Mouse (Mus musculus): Measurements from ENCODE around the gene Apbb1. TPM values are rescaled to one million over a fixed set of nuclear protein-coding genes. Genes with fewer than 3 reads are reported as not detected.

Apbb1 gene
- polyA plus RNA-seq, 1 experiment: 34.3 TPM

GRCm38 (mm10) chr7:105549035-105549434 lies 32.4 kb downstream of the Apbb1 start:
- no peak overlapping the region for H3K4me3 ChIP-seq

GRCm38 (mm10) chr7:105547970-105548369 lies 33.5 kb downstream of the Apbb1 start:
- TF ChIP-seq POLR2AphosphoS2 (IDR thresholded peaks at IDR 0.05; ENCODE audit: insufficient read length, low read depth): no peak
- TF ChIP-seq CEBPB (IDR thresholded peaks at IDR 0.05; ENCODE audit: insufficient read depth, poor library complexity, severe bottlenecking): no peak
- TF ChIP-seq E2F4 (IDR thresholded peaks at IDR 0.05; ENCODE audit: insufficient read depth): no peak
- TF ChIP-seq MYOG (IDR thresholded peaks at IDR 0.05; ENCODE audit: control insufficient read depth in 1 of 3, insufficient read depth in 1 of 3, insufficient read length in 2 of 3, low read depth in 2 of 3): no peak
- TF ChIP-seq USF1 (IDR thresholded peaks at IDR 0.05; ENCODE audit: low read depth): no peak
- no peak for TF ChIP-seq MAX (IDR thresholded peaks at IDR 0.05; ENCODE audit: low read depth)
- TF ChIP-seq MYOD1 (IDR thresholded peaks at IDR 0.05; ENCODE audit: control insufficient read depth in 1 of 3, insufficient read length in 2 of 3, low read depth in 2 of 3): no peak
- no peak for TF ChIP-seq POLR2A (IDR thresholded peaks at IDR 0.05; ENCODE audit: insufficient read length, low read depth)
- no peak for TF ChIP-seq SRF (IDR thresholded peaks at IDR 0.05; ENCODE audit: control insufficient read depth, insufficient read length, low read depth)
- no peak for TF ChIP-seq TCF12 (IDR thresholded peaks at IDR 0.05; ENCODE audit: insufficient read depth, poor library complexity, severe bottlenecking)
- no peak for TF ChIP-seq REST (IDR thresholded peaks at IDR 0.05; ENCODE audit: insufficient read depth, insufficient read length)
- no peak for TF ChIP-seq TCF3 (IDR thresholded peaks at IDR 0.05; ENCODE audit: insufficient read length, low read depth)
- no peak overlapping the region for H3K4me2 ChIP-seq (ENCODE audit: low read depth)
- H3K36me3 ChIP-seq (ENCODE audit: control insufficient read depth, insufficient read depth): no peaks in the 10 kb centered on the region
- no peak overlapping the region for H3ac ChIP-seq (ENCODE audit: control insufficient read depth, insufficient read length)
- H3K4me3 ChIP-seq: no peak overlapping the region
- no peaks in the 10 kb centered on the region for H3K79me2 ChIP-seq (ENCODE audit: control insufficient read depth, insufficient read depth)
- H3K27me3 ChIP-seq (ENCODE audit: control insufficient read depth, insufficient read depth, insufficient read length): no peaks in the 10 kb centered on the region

More at GRCm38 (mm10) chr7:105549035-105549434, 32.4 kb downstream of the Apbb1 start:
- Histone ChIP-seq H3K79me2 (ENCODE audit: control insufficient read depth, insufficient read depth) (no peaks in the 10 kb centered on the region), H3ac (ENCODE audit: control insufficient read depth, insufficient read length) (no peak overlapping the region), H3K27me3 (ENCODE audit: control insufficient read depth, insufficient read depth, insufficient read length) (no peaks in the 10 kb centered on the region), H3K4me2 (ENCODE audit: low read depth) (no peak overlapping the region), H3K36me3 (ENCODE audit: control insufficient read depth, insufficient read depth) (no peaks in the 10 kb centered on the region)
- no peak for TF ChIP-seq POLR2A (IDR thresholded peaks at IDR 0.05; ENCODE audit: insufficient read length, low read depth)
- TF ChIP-seq TCF3 (IDR thresholded peaks at IDR 0.05; ENCODE audit: insufficient read length, low read depth): no peak
- TF ChIP-seq REST (IDR thresholded peaks at IDR 0.05; ENCODE audit: insufficient read depth, insufficient read length): no peak
- TF ChIP-seq MAX (IDR thresholded peaks at IDR 0.05; ENCODE audit: low read depth): no peak
- no peak for TF ChIP-seq E2F4 (IDR thresholded peaks at IDR 0.05; ENCODE audit: insufficient read depth)

GRCm38 (mm10) chr7:105545986-105546385 lies 35.5 kb downstream of the Apbb1 start:
- no peak overlapping the region for H3ac ChIP-seq (ENCODE audit: control insufficient read depth, insufficient read length)
- H3K36me3 ChIP-seq (ENCODE audit: control insufficient read depth, insufficient read depth): no peaks in the 10 kb centered on the region
- no peak overlapping the region for H3K4me2 ChIP-seq (ENCODE audit: low read depth)
- no peak overlapping the region for H3K4me3 ChIP-seq
- no peaks in the 10 kb centered on the region for H3K27me3 ChIP-seq (ENCODE audit: control insufficient read depth, insufficient read depth, insufficient read length)
- no peaks in the 10 kb centered on the region for H3K79me2 ChIP-seq (ENCODE audit: control insufficient read depth, insufficient read depth)
- no peak for TF ChIP-seq MYOG (IDR thresholded peaks at IDR 0.05; ENCODE audit: control insufficient read depth in 1 of 3, insufficient read depth in 1 of 3, insufficient read length in 2 of 3, low read depth in 2 of 3)
- no peak for TF ChIP-seq MAX (IDR thresholded peaks at IDR 0.05; ENCODE audit: low read depth)
- TF ChIP-seq TCF3 (IDR thresholded peaks at IDR 0.05; ENCODE audit: insufficient read length, low read depth): no peak
- TF ChIP-seq MYOD1 (IDR thresholded peaks at IDR 0.05; ENCODE audit: control insufficient read depth in 1 of 3, insufficient read length in 2 of 3, low read depth in 2 of 3): no peak
- no peak for TF ChIP-seq POLR2A (IDR thresholded peaks at IDR 0.05; ENCODE audit: insufficient read length, low read depth)
- no peak for TF ChIP-seq E2F4 (IDR thresholded peaks at IDR 0.05; ENCODE audit: insufficient read depth)
- TF ChIP-seq POLR2AphosphoS2 (IDR thresholded peaks at IDR 0.05; ENCODE audit: insufficient read length, low read depth): no peak
- TF ChIP-seq TCF12 (IDR thresholded peaks at IDR 0.05; ENCODE audit: insufficient read depth, poor library complexity, severe bottlenecking): no peak
- no peak for TF ChIP-seq CEBPB (IDR thresholded peaks at IDR 0.05; ENCODE audit: insufficient read depth, poor library complexity, severe bottlenecking)
- no peak for TF ChIP-seq SRF (IDR thresholded peaks at IDR 0.05; ENCODE audit: control insufficient read depth, insufficient read length, low read depth)
- no peak for TF ChIP-seq USF1 (IDR thresholded peaks at IDR 0.05; ENCODE audit: low read depth)
- no peak for TF ChIP-seq REST (IDR thresholded peaks at IDR 0.05; ENCODE audit: insufficient read depth, insufficient read length)

- Histone ChIP-seq H3K36me3 (ENCODE audit: control insufficient read depth, insufficient read depth) (no peaks in the 10 kb centered on the region), H3K27me3 (ENCODE audit: control insufficient read depth, insufficient read depth, insufficient read length) (no peaks in the 10 kb centered on the region), H3K4me2 (ENCODE audit: low read depth) (no peak overlapping the region), H3ac (ENCODE audit: control insufficient read depth, insufficient read length) (no peak overlapping the region), H3K4me3 (no peak overlapping the region), H3K79me2 (ENCODE audit: control insufficient read depth, insufficient read depth) (no peaks in the 10 kb centered on the region)
- TF ChIP-seq CEBPB (IDR thresholded peaks at IDR 0.05; ENCODE audit: insufficient read depth, poor library complexity, severe bottlenecking): no peak
Measured at GRCm38 (mm10) chr7:105534162-105534561, 47.3 kb downstream of the Apbb1 start.

- TF ChIP-seq MYOG (IDR thresholded peaks at IDR 0.05; ENCODE audit: control insufficient read depth in 1 of 3, insufficient read depth in 1 of 3, insufficient read length in 2 of 3, low read depth in 2 of 3) (no peak), POLR2A (IDR thresholded peaks at IDR 0.05; ENCODE audit: insufficient read length, low read depth) (no peak), TCF12 (IDR thresholded peaks at IDR 0.05; ENCODE audit: insufficient read depth, poor library complexity, severe bottlenecking) (no peak), REST (IDR thresholded peaks at IDR 0.05; ENCODE audit: insufficient read depth, insufficient read length) (no peak), MAX (IDR thresholded peaks at IDR 0.05; ENCODE audit: low read depth) (no peak), CEBPB (IDR thresholded peaks at IDR 0.05; ENCODE audit: insufficient read depth, poor library complexity, severe bottlenecking) (no peak), POLR2AphosphoS2 (IDR thresholded peaks at IDR 0.05; ENCODE audit: insufficient read length, low read depth) (no peak), E2F4 (IDR thresholded peaks at IDR 0.05; ENCODE audit: insufficient read depth) (no peak), USF1 (IDR thresholded peaks at IDR 0.05; ENCODE audit: low read depth) (no peak), MYOD1 (IDR thresholded peaks at IDR 0.05; ENCODE audit: control insufficient read depth in 1 of 3, insufficient read length in 2 of 3, low read depth in 2 of 3) (no peak), TCF3 (IDR thresholded peaks at IDR 0.05; ENCODE audit: insufficient read length, low read depth) (no peak), SRF (IDR thresholded peaks at IDR 0.05; ENCODE audit: control insufficient read depth, insufficient read length, low read depth) (no peak)
- H3K4me2 ChIP-seq (ENCODE audit: low read depth): no peak overlapping the region
- H3K79me2 ChIP-seq (ENCODE audit: control insufficient read depth, insufficient read depth): no peaks in the 10 kb centered on the region
- H3K4me3 ChIP-seq: no peak overlapping the region
- no peaks in the 10 kb centered on the region for H3K27me3 ChIP-seq (ENCODE audit: control insufficient read depth, insufficient read depth, insufficient read length)
- no peak overlapping the region for H3ac ChIP-seq (ENCODE audit: control insufficient read depth, insufficient read length)
- H3K36me3 ChIP-seq (ENCODE audit: control insufficient read depth, insufficient read depth): no peaks in the 10 kb centered on the region
Measured at GRCm38 (mm10) chr7:105528094-105528493, 53.4 kb downstream of the Apbb1 start.

All from myocyte (in vitro differentiated cells).